Mouse (Mus musculus): ENCODE measurements around the gene Cdk15.

GRCm38 (mm10) chr1:59341697-59342096, 85.0 kb downstream of the Cdk15 start:
- no peak for TF ChIP-seq POLR2A (IDR thresholded peaks at IDR 0.05; ENCODE audit: borderline replicate concordance, low read depth, low read length)
- no peak for TF ChIP-seq CTCF (IDR thresholded peaks at IDR 0.05; ENCODE audit: low read depth, low read length)

All from bone marrow macrophage, adult 2 months (primary cell).